Mouse (Mus musculus) gastrocnemius, adult 2 months (tissue): Measurements from ENCODE around the gene Wscd2. TPM values are rescaled to one million over a fixed set of nuclear protein-coding genes. Genes with fewer than 3 reads are reported as not detected.

ENCODE experiments used
- DNase-seq: peaks from one replicate; pipeline ENCODE4 v3.0.0; 2022
- H3K27ac ChIP-seq: fragments of 200-600 bp; 2 replicates; pipeline ENCODE4 v1.8.1; 2022; ENCODE audit warnings: mild to moderate bottlenecking
- H3K4me3 ChIP-seq: fragments of 200-600 bp; 2 replicates; pipeline ENCODE4 v1.8.1; 2022; ENCODE audit warnings: mild to moderate bottlenecking, moderate library complexity
- CTCF ChIP-seq: fragments of 200-600 bp; IDR thresholded peaks from 2 replicates; pipeline ENCODE4 v1.8.1; 2022; ENCODE audit warnings: antibody characterized with exemption, mild to moderate bottlenecking, moderate library complexity
- intact Hi-C: fragments of 180-260 bp; cut with DNase I; formaldehyde crosslinking; loops from one replicate; pipeline ENCODE4 v1.15.1; 2025
- total RNA-seq, 2 experiments: library from RNA; stranded (reverse); gene quantifications; 2 replicates each; pipeline ENCODE4 v1.2.3; 2021

Gene Wscd2
- total RNA-seq, 2 experiments from 2014 or later: 0.08 to 0.36 TPM

DNA sequence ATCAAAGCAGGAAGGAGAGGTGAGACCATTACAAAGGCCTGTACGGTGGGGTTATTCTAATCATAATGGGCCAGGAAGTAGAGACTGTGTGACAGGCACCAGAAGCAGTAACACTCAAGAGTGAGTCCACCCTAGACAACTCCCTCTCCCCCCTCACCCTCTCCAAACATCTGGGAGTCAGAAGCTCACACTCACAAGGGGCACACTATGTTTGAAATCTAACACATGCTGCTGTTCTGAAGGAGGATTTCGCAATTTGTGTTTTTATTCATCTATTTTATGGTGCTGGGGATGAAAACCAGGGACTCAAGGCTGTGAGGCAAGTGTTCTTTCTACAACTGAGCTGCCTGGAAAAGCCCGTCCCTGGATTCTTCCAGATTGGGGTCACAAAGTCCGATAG, 114.6 kb downstream of the Wscd2 start:
- intact Hi-C loops: no loop called here
- no peak for DNase-seq
- H3K4me3 ChIP-seq: no peak overlapping the region
- no peak for TF ChIP-seq CTCF
- no peak overlapping the region for H3K27ac ChIP-seq

GRCm38 (mm10) chr5:113606121-113606520, 116.0 kb downstream of the Wscd2 start:
- no peak for DNase-seq
- intact Hi-C loops: no loop called here
- no peak for TF ChIP-seq CTCF
- H3K4me3 ChIP-seq: no peak overlapping the region
- no peak overlapping the region for H3K27ac ChIP-seq

DNA sequence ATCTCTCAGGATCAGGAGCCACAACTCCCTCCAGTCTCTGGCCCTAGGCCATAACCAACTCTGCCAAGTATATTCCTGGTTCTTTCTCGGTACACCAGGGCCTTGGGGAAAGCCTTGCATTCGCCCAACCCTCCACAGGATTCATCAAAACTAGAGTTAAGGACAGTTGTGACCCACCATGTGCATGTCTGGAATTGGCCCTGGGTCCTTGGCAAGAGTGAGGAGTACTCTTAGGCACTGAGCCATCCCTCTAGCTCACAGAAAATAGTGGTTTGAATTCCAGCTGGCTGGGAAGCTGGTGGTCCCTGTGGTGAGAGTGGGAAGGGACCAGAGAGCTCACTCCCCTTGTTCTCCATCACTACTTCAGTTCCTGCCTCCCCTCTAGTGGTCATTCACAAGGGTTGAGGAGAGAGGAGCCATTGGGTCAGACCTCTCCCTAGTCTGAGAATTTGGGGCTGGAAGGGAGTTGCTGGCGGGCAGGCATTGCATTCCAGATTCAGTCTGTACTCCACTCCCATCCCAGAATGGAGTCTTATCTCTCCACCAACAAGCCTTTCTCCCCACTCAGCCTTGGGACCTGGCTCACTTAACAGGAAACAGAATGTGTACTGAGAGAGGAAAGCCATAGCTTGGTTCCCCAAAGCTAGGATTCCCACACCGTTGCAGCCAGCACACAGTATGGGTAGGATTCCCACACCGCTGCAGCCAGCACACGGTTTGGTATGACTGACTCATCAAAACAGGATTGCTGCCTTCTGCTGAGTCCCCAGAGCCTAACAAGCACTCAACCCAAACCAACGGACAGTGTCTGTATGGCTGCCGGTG, 117.0 kb downstream of the Wscd2 start:
- H3K27ac ChIP-seq: peak overlapping the region; percentile 75
- intact Hi-C loops: no loop called here
- no peak for DNase-seq
- no peak overlapping the region for H3K4me3 ChIP-seq
- TF ChIP-seq CTCF: peak; percentile 24; the same call in 1 of the 2 replicates

- peak overlapping the region; percentile 75 for H3K27ac ChIP-seq
- intact Hi-C loops: no loop called here
- no peak for TF ChIP-seq CTCF
- peak; percentile 66 for DNase-seq
- peak overlapping the region; percentile 24; the same call in 1 of the 2 replicates for H3K4me3 ChIP-seq
These were observed 117.9 kb downstream of the Wscd2 start for GRCm38 (mm10) chr5:113607941-113608431.

GRCm38 (mm10) chr5:113608511-113608910, 118.4 kb downstream of the Wscd2 start:
- peak overlapping the region; percentile 75 for H3K27ac ChIP-seq
- intact Hi-C loops: no loop called here
- H3K4me3 ChIP-seq: no peak overlapping the region
- DNase-seq: no peak
- TF ChIP-seq CTCF: no peak

- H3K27ac ChIP-seq: no peak overlapping the region
- intact Hi-C loops: no loop called here
- TF ChIP-seq CTCF: no peak
- DNase-seq: no peak
- H3K4me3 ChIP-seq: no peak overlapping the region
These were observed 119.8 kb downstream of the Wscd2 start for GRCm38 (mm10) chr5:113609891-113610290.

GRCm38 (mm10) chr5:113610490-113610889, 120.4 kb downstream of the Wscd2 start:
- intact Hi-C loops: no loop called here
- TF ChIP-seq CTCF: no peak
- Histone ChIP-seq H3K4me3 (no peak overlapping the region), H3K27ac (no peak overlapping the region)
- DNase-seq: no peak

- intact Hi-C loops: no loop called here
- DNase-seq: no peak
- no peak overlapping the region for H3K4me3 ChIP-seq
- H3K27ac ChIP-seq: peak overlapping the region; percentile 49
- TF ChIP-seq CTCF: no peak
These were observed 121.0 kb downstream of the Wscd2 start for GRCm38 (mm10) chr5:113611131-113611530.

- no peak for TF ChIP-seq CTCF
- intact Hi-C loops: no loop called here
- peak overlapping the region; percentile 49 for H3K27ac ChIP-seq
- DNase-seq: peak; percentile 69
- H3K4me3 ChIP-seq: no peak overlapping the region
These were observed 121.7 kb downstream of the Wscd2 start for GRCm38 (mm10) chr5:113611771-113612233.

- H3K27ac ChIP-seq: no peak overlapping the region
- DNase-seq: no peak
- intact Hi-C loops: no loop called here
- no peak for TF ChIP-seq CTCF
- H3K4me3 ChIP-seq: no peak overlapping the region
These were observed 128.6 kb downstream of the Wscd2 start for GRCm38 (mm10) chr5:113618716-113619115.

- no peak for DNase-seq
- Histone ChIP-seq H3K4me3 (no peak overlapping the region), H3K27ac (no peak overlapping the region)
- intact Hi-C loops: no loop called here
- no peak for TF ChIP-seq CTCF
These were observed 129.0 kb downstream of the Wscd2 start for GRCm38 (mm10) chr5:113619151-113619550.

GRCm38 (mm10) chr5:113620130-113620716, 130.1 kb downstream of the Wscd2 start:
- no peak overlapping the region for H3K27ac ChIP-seq
- intact Hi-C loops: no loop called here
- no peak for DNase-seq
- H3K4me3 ChIP-seq: no peak overlapping the region
- no peak for TF ChIP-seq CTCF

DNA sequence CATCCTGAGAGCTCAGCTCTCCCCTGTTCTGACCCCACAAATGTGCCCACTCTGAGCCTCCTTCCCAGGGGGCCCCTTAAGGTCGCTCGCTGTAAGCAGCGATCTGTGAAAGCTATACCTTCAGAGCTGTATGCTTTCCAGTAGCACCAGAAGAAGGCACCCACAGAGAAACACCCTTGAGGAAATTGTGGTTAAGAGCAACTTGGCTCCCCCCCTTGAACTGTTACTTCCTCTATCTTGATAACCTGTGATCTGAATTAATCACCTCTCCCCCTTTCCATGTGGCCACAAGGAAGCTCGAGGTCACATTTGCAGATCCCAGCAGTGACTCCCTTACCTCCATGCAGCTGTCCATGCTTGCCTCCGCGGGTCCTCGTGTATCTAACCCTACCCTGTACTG, 130.9 kb downstream of the Wscd2 start:
- no peak overlapping the region for H3K4me3 ChIP-seq
- H3K27ac ChIP-seq: no peak overlapping the region
- TF ChIP-seq CTCF: no peak
- intact Hi-C loops: no loop called here
- DNase-seq: no peak
